Mouse (Mus musculus): ENCODE data around the gene Emg1. TPM values are rescaled to one million over a fixed set of nuclear protein-coding genes. Genes with fewer than 3 reads are reported as not detected.

The Emg1 gene
- 172 and 175 TPM in 2 replicates for polyA plus RNA-seq (2014; fragmentation: Nextera tagmentation; extraction: Ambion mirVana)

- Histone ChIP-seq H3K4me3 (ENCODE audit: low read depth, low read length) (peak within 1 kb of the TSS; percentile 99), H3K4me1 (ENCODE audit: control insufficient read depth, insufficient read depth, low read length) (peaks cover 16% of the 10 kb centered on the region), H3K36me3 (ENCODE audit: control insufficient read depth, insufficient read depth, low read length) (peaks cover 56% of the 10 kb centered on the region), H3K27me3 (replicated peaks; ENCODE audit: control insufficient read depth, insufficient read depth, low read length) (no peaks in the 10 kb centered on the region), H3K9me3 (ENCODE audit: control insufficient read depth, low read length) (no peaks in the 10 kb centered on the region), H3K27ac (replicated peaks; ENCODE audit: low read depth, low read length) (peak within 1 kb of the TSS; percentile 84), H3K4me2 (ENCODE audit: low read depth, low read length) (peak within 1 kb of the TSS; percentile 96), H3K9ac (ENCODE audit: low read depth, low read length) (peak within 1 kb of the TSS; percentile 96)
- peak; percentile 96 for ATAC-seq (ENCODE audit: low read depth)
- WGBS, result under 1% methylated on average over 50 of the region's 76 CpGs
- DNase-seq (ENCODE audit: low spot score), result peak; percentile 99
Observed at GRCm38 (mm10) chr6:124711824-124712782, at the start of gene Emg1, which contains the start of gene Phb2. Emg1 (minus strand) TSS chr6:124712178. Phb2 (plus strand) TSS chr6:124712336.

- Histone ChIP-seq H3K9me3 (ENCODE audit: control insufficient read depth, low read length) (no peaks in the 10 kb centered on the region), H3K9ac (ENCODE audit: low read depth, low read length) (peak overlapping the region; percentile 58), H3K4me1 (ENCODE audit: control insufficient read depth, insufficient read depth, low read length) (peaks cover 31% of the 10 kb centered on the region), H3K4me2 (ENCODE audit: low read depth, low read length) (peak overlapping the region; percentile 73), H3K27ac (replicated peaks; ENCODE audit: low read depth, low read length) (peak overlapping the region; percentile 98), H3K27me3 (replicated peaks; ENCODE audit: control insufficient read depth, insufficient read depth, low read length) (no peaks in the 10 kb centered on the region), H3K36me3 (ENCODE audit: control insufficient read depth, insufficient read depth, low read length) (no peaks in the 10 kb centered on the region), H3K4me3 (ENCODE audit: low read depth, low read length) (peak overlapping the region; percentile 79; the same call in 1 of the 2 replicates)
- 3% methylated on average over 5 of the region's 5 CpGs for whole genome bisulfite sequencing
- ATAC-seq (ENCODE audit: low read depth), result no peak
- peak; percentile 87 for DNase-seq (ENCODE audit: low spot score)
Observed at GRCm38 (mm10) chr6:124759259-124759658, 47.3 kb upstream of the Emg1 start.

GRCm38 (mm10) chr6:124758849-124759232 is 46.9 kb upstream of the Emg1 start:
- H3K27me3 ChIP-seq (replicated peaks; ENCODE audit: control insufficient read depth, insufficient read depth, low read length), result no peaks in the 10 kb centered on the region
- peaks cover 32% of the 10 kb centered on the region for H3K4me1 ChIP-seq (ENCODE audit: control insufficient read depth, insufficient read depth, low read length)
- H3K4me3 ChIP-seq (ENCODE audit: low read depth, low read length), result peak overlapping the region; percentile 79; the same call in 1 of the 2 replicates
- H3K27ac ChIP-seq (replicated peaks; ENCODE audit: low read depth, low read length), result peak overlapping the region; percentile 98
- H3K9me3 ChIP-seq (ENCODE audit: control insufficient read depth, low read length), result no peaks in the 10 kb centered on the region
- ATAC-seq (ENCODE audit: low read depth) (no peak; the same call in 1 of the 2 replicates), DNase-seq (ENCODE audit: low spot score) (peak; percentile 35)
- H3K4me2 ChIP-seq (ENCODE audit: low read depth, low read length), result peak overlapping the region; percentile 73
- 46% methylated on average over 2 of the region's 2 CpGs for WGBS
- H3K9ac ChIP-seq (ENCODE audit: low read depth, low read length), result peak overlapping the region; percentile 58
- H3K36me3 ChIP-seq (ENCODE audit: control insufficient read depth, insufficient read depth, low read length), result no peaks in the 10 kb centered on the region

- peaks cover 34% of the 10 kb centered on the region for H3K4me1 ChIP-seq (ENCODE audit: control insufficient read depth, insufficient read depth, low read length)
- H3K9me3 ChIP-seq (ENCODE audit: control insufficient read depth, low read length), result no peaks in the 10 kb centered on the region
- peak; percentile 74 for DNase-seq (ENCODE audit: low spot score)
- H3K36me3 ChIP-seq (ENCODE audit: control insufficient read depth, insufficient read depth, low read length), result peaks cover 3% of the 10 kb centered on the region; the same call in 1 of the 2 replicates
- 21% methylated on average over 5 of the region's 5 CpGs for WGBS
- no peaks in the 10 kb centered on the region for H3K27me3 ChIP-seq (replicated peaks; ENCODE audit: control insufficient read depth, insufficient read depth, low read length)
- H3K27ac ChIP-seq (replicated peaks; ENCODE audit: low read depth, low read length), result peak overlapping the region; percentile 98
- peak overlapping the region; percentile 79 for H3K4me3 ChIP-seq (ENCODE audit: low read depth, low read length)
- H3K4me2 ChIP-seq (ENCODE audit: low read depth, low read length), result peak overlapping the region; percentile 73
- 0 out of 2 replicates have a peak, but pooled peaks have one; percentile 14 for ATAC-seq (ENCODE audit: low read depth)
- peak overlapping the region; percentile 98 for H3K9ac ChIP-seq (ENCODE audit: low read depth, low read length)
Observed at GRCm38 (mm10) chr6:124757909-124758848, 46.2 kb upstream of the Emg1 start.

GRCm38 (mm10) chr6:124757351-124757880 is 45.4 kb upstream of the Emg1 start:
- no peak for DNase-seq (ENCODE audit: low spot score)
- WGBS, result 2% methylated on average over 5 of the region's 5 CpGs

GRCm38 (mm10) chr6:124756652-124757350 is 44.8 kb upstream of the Emg1 start:
- Histone ChIP-seq H3K9me3 (ENCODE audit: control insufficient read depth, low read length) (no peaks in the 10 kb centered on the region), H3K4me3 (ENCODE audit: low read depth, low read length) (peak overlapping the region; percentile 79), H3K36me3 (ENCODE audit: control insufficient read depth, insufficient read depth, low read length) (peaks cover 10% of the 10 kb centered on the region; the same call in 1 of the 2 replicates), H3K4me1 (ENCODE audit: control insufficient read depth, insufficient read depth, low read length) (peaks cover 34% of the 10 kb centered on the region), H3K27ac (replicated peaks; ENCODE audit: low read depth, low read length) (peak overlapping the region; percentile 98), H3K27me3 (replicated peaks; ENCODE audit: control insufficient read depth, insufficient read depth, low read length) (no peaks in the 10 kb centered on the region), H3K9ac (ENCODE audit: low read depth, low read length) (peak overlapping the region; percentile 98), H3K4me2 (ENCODE audit: low read depth, low read length) (peak overlapping the region; percentile 73)
- under 1% methylated on average over 51 of the region's 54 CpGs for WGBS
- DNase-seq (ENCODE audit: low spot score) (peak; percentile 94), ATAC-seq (ENCODE audit: low read depth) (peak; percentile 84)

More at GRCm38 (mm10) chr6:124757351-124757880, 45.4 kb upstream of the Emg1 start:
- Histone ChIP-seq H3K4me1 (ENCODE audit: control insufficient read depth, insufficient read depth, low read length) (peaks cover 34% of the 10 kb centered on the region), H3K4me2 (ENCODE audit: low read depth, low read length) (peak overlapping the region; percentile 73), H3K27ac (replicated peaks; ENCODE audit: low read depth, low read length) (peak overlapping the region; percentile 98), H3K36me3 (ENCODE audit: control insufficient read depth, insufficient read depth, low read length) (peaks cover 10% of the 10 kb centered on the region; the same call in 1 of the 2 replicates), H3K4me3 (ENCODE audit: low read depth, low read length) (peak overlapping the region; percentile 79), H3K9ac (ENCODE audit: low read depth, low read length) (peak overlapping the region; percentile 98), H3K9me3 (ENCODE audit: control insufficient read depth, low read length) (no peaks in the 10 kb centered on the region), H3K27me3 (replicated peaks; ENCODE audit: control insufficient read depth, insufficient read depth, low read length) (no peaks in the 10 kb centered on the region)
- no peak for ATAC-seq (ENCODE audit: low read depth)

- peaks cover 14% of the 10 kb centered on the region; the same call in 1 of the 2 replicates for H3K36me3 ChIP-seq (ENCODE audit: control insufficient read depth, insufficient read depth, low read length)
- peak within 1 kb of the TSS; percentile 73 for H3K4me2 ChIP-seq (ENCODE audit: low read depth, low read length)
- H3K9ac ChIP-seq (ENCODE audit: low read depth, low read length), result peak within 1 kb of the TSS; percentile 98
- H3K27me3 ChIP-seq (replicated peaks; ENCODE audit: control insufficient read depth, insufficient read depth, low read length), result no peaks in the 10 kb centered on the region
- H3K27ac ChIP-seq (replicated peaks; ENCODE audit: low read depth, low read length), result peak within 1 kb of the TSS; percentile 98
- under 1% methylated on average over 35 of the region's 100 CpGs for whole genome bisulfite sequencing
- H3K4me3 ChIP-seq (ENCODE audit: low read depth, low read length), result peak within 1 kb of the TSS; percentile 79
- H3K9me3 ChIP-seq (ENCODE audit: control insufficient read depth, low read length), result no peaks in the 10 kb centered on the region
- H3K4me1 ChIP-seq (ENCODE audit: control insufficient read depth, insufficient read depth, low read length), result peaks cover 34% of the 10 kb centered on the region
- DNase-seq (ENCODE audit: low spot score) (peak; percentile 90), ATAC-seq (ENCODE audit: low read depth) (peak; percentile 48)
Observed at GRCm38 (mm10) chr6:124755831-124756595, 44.0 kb upstream of the Emg1 start, which contains the start of the genes Gm45234 and Atn1. Gm45234 (minus strand) TSS chr6:124756021. Atn1 (minus strand) TSS chr6:124756524.

Measured in embryonic facial prominence, embryonic 14.5 days (tissue).